ENCODE assay signal across 27 mouse cellular contexts in the genomic region with DNA sequence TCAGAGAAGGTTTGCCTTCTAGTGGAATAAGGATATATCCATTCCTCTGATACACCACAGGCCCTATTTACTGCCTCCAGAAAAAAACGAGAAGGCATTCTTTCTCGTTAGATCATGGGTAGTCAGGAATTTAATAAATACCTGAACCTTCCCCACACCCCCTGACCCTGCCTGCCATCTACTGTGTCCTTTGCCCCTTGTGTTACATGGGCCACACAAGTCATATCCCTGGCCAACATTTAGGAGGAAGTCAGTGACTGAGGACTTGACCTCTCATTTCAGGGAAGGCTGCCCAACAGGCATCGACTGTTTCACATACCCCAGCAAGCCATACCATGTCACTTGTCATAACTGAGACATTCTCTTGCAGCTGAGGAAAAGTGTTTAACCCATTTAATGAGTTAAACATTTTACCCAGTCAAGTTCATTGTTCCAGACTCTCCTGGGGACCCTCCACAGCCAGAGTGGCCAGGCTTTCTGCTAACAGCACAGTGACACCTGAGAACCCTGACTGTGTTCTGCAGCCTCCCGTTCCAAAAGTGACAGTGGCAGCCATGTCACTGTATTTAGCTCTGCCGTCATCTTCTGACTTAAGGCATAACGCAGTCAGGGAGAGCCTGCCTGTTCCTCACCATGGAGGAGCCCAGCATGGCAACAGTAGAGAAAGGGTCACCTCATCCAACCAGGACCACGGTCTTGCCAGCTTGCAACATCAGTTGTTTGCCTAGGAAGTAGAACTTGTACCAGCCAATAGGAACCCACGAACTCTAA.
DNase-seq lines count a peak whose midpoint lies in the region; ATAC-seq and TF ChIP-seq lines count a peak whose summit lies in the region.
"Had no signal": no experiment of that assay in that cellular context is flagged by ENCODE, and none has a peak within 500 bp of the region (broad histone marks: within the 10 kb centered on the region; RNA-seq: fewer than 3 reads in every experiment).

No protein-coding gene starts in this region.

- DNase-seq in gastrocnemius, adult 2 months, result peak; percentile 60
- DNase-seq in gastrocnemius, postnatal 10 days, result no peak
- no peak for DNase-seq in heart, adult 11 months
- DNase-seq in kidney, adult 8-10 months, result peak; percentile 66 to 72
- DNase-seq in kidney, postnatal 36 days, result peak; percentile 57 to 68
- no peak for DNase-seq in right cerebral cortex, postnatal 4 days
- DNase-seq: adrenal gland, adult 8-10 months; cerebellum, adult 8-10 months; cerebellum, postnatal 25 days; heart, postnatal 10 days; lung, adult 18-20 months; lung, postnatal 4 days; midbrain, embryonic 14.5 days; retina, postnatal 1 day; right cerebral cortex, postnatal 14 days; spleen, adult 18-20 months; thymus, postnatal 25 days had no signal

- H3K4me3 ChIP-seq in gastrocnemius, adult 2 months, result no peak overlapping the region
- no peak overlapping the region for H3K4me3 ChIP-seq in heart, embryonic 15.5 days
- H3K4me3 ChIP-seq in kidney, embryonic 14.5 days (ENCODE audit: low read length), result no peak overlapping the region
- H3K4me3 ChIP-seq: embryonic facial prominence, embryonic 10.5 days; embryonic facial prominence, embryonic 15.5 days; forebrain, embryonic 13.5 days; limb, embryonic 13.5 days; liver, embryonic 12.5 days had no signal

- H3K9me3 ChIP-seq in heart, embryonic 15.5 days (replicated peaks), result no peaks in the 10 kb centered on the region
- H3K9me3 ChIP-seq in kidney, embryonic 14.5 days (ENCODE audit: control insufficient read depth, low read length), result no peaks in the 10 kb centered on the region
- H3K9me3 ChIP-seq: embryonic facial prominence, embryonic 10.5 days; embryonic facial prominence, embryonic 15.5 days; forebrain, embryonic 13.5 days; limb, embryonic 13.5 days; liver, embryonic 12.5 days had no signal

- peak overlapping the region; percentile 76 for H3K27ac ChIP-seq in gastrocnemius, adult 2 months
- H3K27ac ChIP-seq in heart, embryonic 15.5 days, result peak overlapping the region; percentile 6; the same call in 1 of the 2 replicates
- no peak overlapping the region for H3K27ac ChIP-seq in kidney, embryonic 14.5 days (ENCODE audit: low read depth, low read length)
- H3K27ac ChIP-seq: embryonic facial prominence, embryonic 10.5 days; embryonic facial prominence, embryonic 15.5 days; forebrain, embryonic 13.5 days; limb, embryonic 13.5 days; liver, embryonic 12.5 days had no signal

- no peak overlapping the region for H3K4me2 ChIP-seq in heart, embryonic 15.5 days
- no peak overlapping the region for H3K4me2 ChIP-seq in kidney, embryonic 14.5 days (replicated peaks; ENCODE audit: low read depth, low read length)
- H3K4me2 ChIP-seq: embryonic facial prominence, embryonic 15.5 days; forebrain, embryonic 13.5 days; limb, embryonic 13.5 days; liver, embryonic 12.5 days had no signal

- no peaks in the 10 kb centered on the region for H3K36me3 ChIP-seq in heart, embryonic 15.5 days
- no peaks in the 10 kb centered on the region for H3K36me3 ChIP-seq in kidney, embryonic 14.5 days (ENCODE audit: control insufficient read depth, insufficient read depth, low read length)
- H3K36me3 ChIP-seq: embryonic facial prominence, embryonic 10.5 days; embryonic facial prominence, embryonic 15.5 days; G1E; limb, embryonic 13.5 days; liver, embryonic 12.5 days had no signal

- WGBS in heart, embryonic 15.5 days, result 57% methylated on average over 8 of the region's 8 CpGs
- WGBS in kidney, embryonic 14.5 days, result 65% methylated on average over 8 of the region's 8 CpGs

- H3K4me1 ChIP-seq in heart, embryonic 15.5 days (replicated peaks), result peaks cover 51% of the 10 kb centered on the region
- H3K4me1 ChIP-seq in kidney, embryonic 14.5 days (ENCODE audit: control insufficient read depth, insufficient read depth, low read length), result peaks cover 5% of the 10 kb centered on the region; the same call in 1 of the 2 replicates

- no peak for ATAC-seq in heart, embryonic 15.5 days (replicated peaks; ENCODE audit: insufficient number of reproducible peaks, insufficient read depth, low FRiP score, low read depth)
- no peak for ATAC-seq in kidney, embryonic 14.5 days (ENCODE audit: low FRiP score, low TSS enrichment)
- ATAC-seq: forebrain, embryonic 13.5 days; hindbrain, embryonic 16.5 days; liver, embryonic 12.5 days; lung, postnatal 0 days had no signal

- no peaks in the 10 kb centered on the region for H3K27me3 ChIP-seq in heart, embryonic 15.5 days
- no peaks in the 10 kb centered on the region for H3K27me3 ChIP-seq in kidney, embryonic 14.5 days (ENCODE audit: control insufficient read depth, insufficient read depth, low read length)
- H3K27me3 ChIP-seq: embryonic facial prominence, embryonic 15.5 days; forebrain, embryonic 13.5 days; limb, embryonic 13.5 days; liver, embryonic 12.5 days had no signal

- TF ChIP-seq CTCF in gastrocnemius, adult 2 months (IDR thresholded peaks at IDR 0.05), result no peak

- intact Hi-C loops in gastrocnemius, adult 2 months (cut with DNase I), result no loop called here

- no peak overlapping the region for H3K9ac ChIP-seq in heart, embryonic 15.5 days
- no peak overlapping the region for H3K9ac ChIP-seq in kidney, embryonic 14.5 days (ENCODE audit: low read depth, low read length)
- H3K9ac ChIP-seq: embryonic facial prominence, embryonic 15.5 days; forebrain, embryonic 13.5 days; limb, embryonic 13.5 days; liver, embryonic 12.5 days had no signal

Comparison
In these comparisons a context has a peak if more than half of its experiments do, and no peak if none do; other contexts are left out.
1. DNase-seq: peak in gastrocnemius, adult 2 months (single experiment), kidney, adult 8-10 months (2 of 2) and kidney, postnatal 36 days (2 of 2); none in gastrocnemius, postnatal 10 days (single experiment), heart, adult 11 months (single experiment) and right cerebral cortex, postnatal 4 days (single experiment).